Mouse (Mus musculus) lung, postnatal 0 days (tissue): ENCODE measurements at regions not wholly inside any gene's neighbourhood (a gene's known extent, or its start where the extent isn't known, plus 50 kb on each side); places are given as distances from the start of the nearest gene placed in this dataset.

Source experiments
- ATAC-seq: fragments of 200-750 bp; cut with Nextera tagmentation; 2 replicates; pipeline ENCODE4 v1.8.0; 2017; ENCODE audit warnings: moderate library complexity
- DNase-seq: peaks from one replicate; pipeline ENCODE4 v3.0.0-alpha.2; 2016; ENCODE audit warnings: low spot score
- H3K27ac ChIP-seq: fragments of 300-500 bp; sonication (generic); 2 replicates; pipeline ENCODE4 v1.5.1; 2014; ENCODE audit warnings: antibody characterized with exemption, mild to moderate bottlenecking, low read length, mixed read lengths
- H3K27me3 ChIP-seq: fragments of 300-500 bp; sonication (generic); replicated peaks from 2 replicates; pipeline ENCODE4 v1.6.1; 2014; ENCODE audit warnings: low read length, mixed read lengths; ENCODE audit not compliant: insufficient read depth
- H3K36me3 ChIP-seq: fragments of 300-500 bp; sonication (generic); 2 replicates; pipeline ENCODE4 v1.6.1; 2014; ENCODE audit warnings: low read length, mixed read lengths; ENCODE audit not compliant: insufficient read depth
- H3K4me1 ChIP-seq: fragments of 300-500 bp; sonication (generic); 2 replicates; pipeline ENCODE4 v1.6.1; 2014; ENCODE audit warnings: antibody characterized with exemption, low read depth, low read length, mixed read lengths; ENCODE audit not compliant: insufficient read depth
- H3K4me2 ChIP-seq: fragments of 300-500 bp; sonication (generic); replicated peaks from 2 replicates; pipeline ENCODE4 v1.6.1; 2014; ENCODE audit warnings: low read depth, mild to moderate bottlenecking, low read length, moderate library complexity, mixed read lengths
- H3K4me3 ChIP-seq: fragments of 300-500 bp; sonication (generic); 2 replicates; pipeline ENCODE4 v1.5.1; 2014; ENCODE audit warnings: low read depth, low read length
- H3K9ac ChIP-seq: fragments of 300-500 bp; sonication (generic); replicated peaks from 2 replicates; pipeline ENCODE4 v1.6.1; 2014; ENCODE audit warnings: low read depth, mild to moderate bottlenecking
- H3K9me3 ChIP-seq: fragments of 300-500 bp; sonication (generic); 2 replicates; pipeline ENCODE4 v1.6.1; 2016; ENCODE audit warnings: low read length, mixed read lengths
- CTCF ChIP-seq: IDR thresholded peaks from 2 replicates; pipeline ENCODE4 v1.5.1; 2016; ENCODE audit warnings: antibody characterized with exemption, mild to moderate bottlenecking
- EP300 ChIP-seq: IDR thresholded peaks from 2 replicates; pipeline ENCODE4 v1.6.1; 2016; ENCODE audit warnings: antibody characterized with exemption, mild to moderate bottlenecking, control low read depth
- WGBS: fragments of 180-500 bp; shearing (Covaris S2); extraction: QIAGEN DNeasy Blood & Tissue Kit; methylation state at CpG from one replicate; pipeline ENCODE4 v1.1.7; 2014; 5-methylcytosine and 5-hydroxymethylcytosine counted together

GRCm38 (mm10) chr4:4944498-4944897 is 151.3 kb upstream of the Impad1 start:
- DNase-seq (no peak), ATAC-seq (no peak)
- Histone ChIP-seq H3K9me3 (no peaks in the 10 kb centered on the region), H3K9ac (no peak overlapping the region), H3K27me3 (no peaks in the 10 kb centered on the region), H3K4me3 (no peak overlapping the region), H3K27ac (no peak overlapping the region), H3K36me3 (no peaks in the 10 kb centered on the region), H3K4me2 (no peak overlapping the region), H3K4me1 (no peaks in the 10 kb centered on the region)
- TF ChIP-seq EP300 = no peak
- TF ChIP-seq CTCF = no peak

DNA sequence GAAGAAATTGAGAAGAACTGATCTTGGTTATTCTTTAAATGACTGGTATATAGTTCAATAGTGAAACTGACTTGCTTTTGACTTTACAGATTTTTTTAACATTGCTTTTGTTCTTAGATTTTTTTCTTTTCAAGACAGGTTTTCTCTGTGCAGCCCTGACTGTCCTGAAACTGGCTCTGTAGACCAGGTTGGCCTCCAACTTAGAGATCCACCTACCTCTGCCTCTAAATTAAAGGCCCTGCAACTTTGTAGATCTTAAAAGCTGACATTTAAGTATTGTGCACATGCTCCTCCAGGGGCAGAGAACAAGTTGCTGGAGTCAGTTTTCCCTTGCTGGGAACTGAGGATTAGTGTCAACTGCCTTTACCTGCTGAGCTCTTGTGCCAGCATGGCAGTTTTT is 132.6 kb upstream of the Impad1 start:
- no peaks in the 10 kb centered on the region for H3K4me1 ChIP-seq

DNA sequence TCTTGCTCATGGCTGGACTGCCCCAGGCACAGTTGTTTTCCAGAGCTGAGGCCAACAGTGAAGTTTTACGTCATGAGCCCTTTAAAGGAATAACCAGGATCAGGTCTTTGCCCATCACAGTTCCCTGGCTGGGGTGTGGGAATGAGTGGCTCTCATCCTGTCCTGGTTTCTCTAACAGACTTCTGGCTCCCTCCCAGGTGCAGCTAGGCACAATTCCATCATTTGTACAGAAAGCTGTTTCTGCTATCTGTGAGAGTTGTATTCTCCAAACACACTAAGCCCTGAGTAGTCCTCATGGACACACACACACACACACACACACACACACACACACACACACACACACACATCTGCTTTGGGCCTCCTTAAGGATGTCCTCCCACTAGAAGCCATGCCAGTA is 127.1 kb upstream of the Impad1 start:
- Histone ChIP-seq H3K4me1 (no peaks in the 10 kb centered on the region), H3K9me3 (no peaks in the 10 kb centered on the region), H3K9ac (no peak overlapping the region), H3K27ac (no peak overlapping the region), H3K4me3 (no peak overlapping the region), H3K36me3 (no peaks in the 10 kb centered on the region), H3K27me3 (no peaks in the 10 kb centered on the region), H3K4me2 (no peak overlapping the region)
- ATAC-seq (no peak), DNase-seq (no peak)
- TF ChIP-seq EP300 (no peak), CTCF (no peak)
- 73% methylated on average over 1 of the region's 1 CpGs for WGBS

More for the DNA sequence above, 132.6 kb upstream of the Impad1 start:
- DNase-seq (no peak), ATAC-seq (no peak)
- H3K9me3 ChIP-seq = no peaks in the 10 kb centered on the region
- H3K4me3 ChIP-seq = no peak overlapping the region
- H3K36me3 ChIP-seq = no peaks in the 10 kb centered on the region
- TF ChIP-seq CTCF (no peak), EP300 (no peak)
- H3K4me2 ChIP-seq = no peak overlapping the region
- no peak overlapping the region for H3K27ac ChIP-seq
- H3K27me3 ChIP-seq = no peaks in the 10 kb centered on the region
- H3K9ac ChIP-seq = no peak overlapping the region

GRCm38 (mm10) chr4:4875257-4875656 is 82.1 kb upstream of the Impad1 start:
- Histone ChIP-seq H3K9me3 (no peaks in the 10 kb centered on the region), H3K27ac (no peak overlapping the region), H3K27me3 (no peaks in the 10 kb centered on the region), H3K36me3 (no peaks in the 10 kb centered on the region), H3K4me1 (no peaks in the 10 kb centered on the region), H3K4me2 (no peak overlapping the region), H3K4me3 (no peak overlapping the region), H3K9ac (no peak overlapping the region)
- TF ChIP-seq CTCF (no peak), EP300 (no peak)
- DNase-seq (no peak), ATAC-seq (no peak)

- no peaks in the 10 kb centered on the region for H3K27me3 ChIP-seq
- H3K36me3 ChIP-seq = no peaks in the 10 kb centered on the region
- no peaks in the 10 kb centered on the region for H3K4me1 ChIP-seq
- no peak for ATAC-seq
- H3K9me3 ChIP-seq = no peaks in the 10 kb centered on the region
- H3K4me2 ChIP-seq = no peak overlapping the region
- no peak overlapping the region for H3K27ac ChIP-seq
- H3K4me3 ChIP-seq = no peak overlapping the region
- no peak for TF ChIP-seq CTCF
- TF ChIP-seq EP300 = no peak
- no peak overlapping the region for H3K9ac ChIP-seq
- WGBS = 59% methylated on average over 2 of the region's 2 CpGs
- no peak for DNase-seq
Observed at GRCm38 (mm10) chr4:4858345-4858744, 65.2 kb upstream of the Impad1 start.
